7 mouse cellular contexts compared by ENCODE assay signal in genomic region chr8:106932376-106933065, GRCm38 (mm10). TPM values are rescaled to one million over a fixed set of nuclear protein-coding genes. Genes with fewer than 3 reads are reported as not detected.
A peak's percentile ranks its signal among the peaks of the same experiment; 100 is the strongest.
DNase-seq lines count a peak whose midpoint lies in the region; ATAC-seq lines count a peak whose summit lies in the region.

No protein-coding gene starts in this region.

- no peaks in the 10 kb centered on the region for H3K9me3 ChIP-seq in embryonic facial prominence, embryonic 14.5 days (ENCODE audit: control insufficient read depth, low read length)
- no peaks in the 10 kb centered on the region for H3K9me3 ChIP-seq in hindbrain, embryonic 12.5 days (replicated peaks)
- H3K9me3 ChIP-seq in limb, embryonic 13.5 days, result no peaks in the 10 kb centered on the region
- no peaks in the 10 kb centered on the region for H3K9me3 ChIP-seq in neural tube, embryonic 11.5 days (ENCODE audit: control insufficient read depth, low read length)

- 5% methylated on average over 22 of the region's 22 CpGs for WGBS in embryonic facial prominence, embryonic 14.5 days
- 15% methylated on average over 22 of the region's 22 CpGs for WGBS in hindbrain, embryonic 12.5 days
- 4% methylated on average over 22 of the region's 22 CpGs for WGBS in limb, embryonic 13.5 days
- WGBS in neural tube, embryonic 11.5 days, result 13% methylated on average over 22 of the region's 22 CpGs

- peak overlapping the region; percentile 63 for H3K27ac ChIP-seq in embryonic facial prominence, embryonic 14.5 days (replicated peaks; ENCODE audit: low read depth, low read length)
- H3K27ac ChIP-seq in hindbrain, embryonic 12.5 days, result no peak overlapping the region
- H3K27ac ChIP-seq in limb, embryonic 13.5 days, result peak overlapping the region; percentile 73; the same call in 1 of the 2 replicates
- no peak overlapping the region for H3K27ac ChIP-seq in neural tube, embryonic 11.5 days (ENCODE audit: low read depth, low read length)

- peak overlapping the region; percentile 59 for H3K4me2 ChIP-seq in embryonic facial prominence, embryonic 14.5 days (ENCODE audit: low read depth, low read length)
- peak overlapping the region; percentile 34 for H3K4me2 ChIP-seq in hindbrain, embryonic 12.5 days (replicated peaks)
- peak overlapping the region; percentile 63 for H3K4me2 ChIP-seq in limb, embryonic 13.5 days (replicated peaks)
- peak overlapping the region; percentile 27 for H3K4me2 ChIP-seq in neural tube, embryonic 11.5 days (ENCODE audit: low read depth)

- H3K36me3 ChIP-seq in embryonic facial prominence, embryonic 14.5 days (ENCODE audit: control insufficient read depth, insufficient read depth, low read length), result no peaks in the 10 kb centered on the region
- no peaks in the 10 kb centered on the region for H3K36me3 ChIP-seq in hindbrain, embryonic 12.5 days
- no peaks in the 10 kb centered on the region for H3K36me3 ChIP-seq in limb, embryonic 13.5 days
- no peaks in the 10 kb centered on the region for H3K36me3 ChIP-seq in neural tube, embryonic 11.5 days (ENCODE audit: control insufficient read depth, insufficient read depth, low read length)

- H3K9ac ChIP-seq in embryonic facial prominence, embryonic 14.5 days (ENCODE audit: low read depth, low read length), result peak overlapping the region; percentile 28
- no peak overlapping the region for H3K9ac ChIP-seq in hindbrain, embryonic 12.5 days
- H3K9ac ChIP-seq in limb, embryonic 13.5 days, result peak overlapping the region; percentile 48
- no peak overlapping the region for H3K9ac ChIP-seq in neural tube, embryonic 11.5 days (ENCODE audit: low read length)

- peak overlapping the region; percentile 31 for H3K4me3 ChIP-seq in embryonic facial prominence, embryonic 14.5 days (ENCODE audit: low read depth, low read length)
- H3K4me3 ChIP-seq in hindbrain, embryonic 12.5 days, result no peak overlapping the region
- H3K4me3 ChIP-seq in limb, embryonic 13.5 days, result peak overlapping the region; percentile 27
- H3K4me3 ChIP-seq in neural tube, embryonic 11.5 days (ENCODE audit: low read depth, low read length), result no peak overlapping the region

- peak; percentile 4 to 7 for DNase-seq in thymus, postnatal 36 days
- no peak for DNase-seq in thymus, adult 18-20 months
- DNase-seq in embryonic facial prominence, embryonic 14.5 days (ENCODE audit: low spot score), result peak; percentile 89
- DNase-seq in neural tube, embryonic 11.5 days (ENCODE audit: low spot score), result peak; percentile 24
- DNase-seq in adrenal gland, adult 8-10 months, result no peak

- ATAC-seq in embryonic facial prominence, embryonic 14.5 days (ENCODE audit: low read depth), result peak; percentile 56; the same call in 1 of the 2 replicates
- ATAC-seq in hindbrain, embryonic 12.5 days (ENCODE audit: low FRiP score), result no peak
- peak; percentile 41 for ATAC-seq in limb, embryonic 13.5 days (ENCODE audit: low FRiP score, low read depth)
- ATAC-seq in neural tube, embryonic 11.5 days (ENCODE audit: insufficient read depth, low FRiP score, low TSS enrichment), result no peak

- H3K4me1 ChIP-seq in embryonic facial prominence, embryonic 14.5 days (ENCODE audit: control insufficient read depth, insufficient read depth, low read length), result peaks cover 32% of the 10 kb centered on the region
- peaks cover 16% of the 10 kb centered on the region for H3K4me1 ChIP-seq in hindbrain, embryonic 12.5 days
- H3K4me1 ChIP-seq in limb, embryonic 13.5 days, result peaks cover 48% of the 10 kb centered on the region
- peaks cover 6% of the 10 kb centered on the region for H3K4me1 ChIP-seq in neural tube, embryonic 11.5 days (ENCODE audit: control insufficient read depth, insufficient read depth, low read length)

- H3K27me3 ChIP-seq in embryonic facial prominence, embryonic 14.5 days (replicated peaks; ENCODE audit: control insufficient read depth, insufficient read depth, low read length), result no peaks in the 10 kb centered on the region
- peaks cover 12% of the 10 kb centered on the region for H3K27me3 ChIP-seq in hindbrain, embryonic 12.5 days
- H3K27me3 ChIP-seq in limb, embryonic 13.5 days, result no peaks in the 10 kb centered on the region
- H3K27me3 ChIP-seq in neural tube, embryonic 11.5 days (ENCODE audit: control insufficient read depth, insufficient read depth, low read length), result 0 out of 2 replicates have a peak, but pooled peaks cover 3% of the 10 kb centered on the region

RNA-seq across cellular contexts. Expression of gene Sntb2, which starts 3.0 kb away (rescaled TPM):
- polyA plus RNA-seq in embryonic facial prominence, embryonic 14.5 days (2014; fragmentation: Nextera tagmentation; extraction: Ambion mirVana), result 16.3 and 18.5 TPM in 2 replicates
- polyA plus RNA-seq in hindbrain, embryonic 12.5 days (2016; fragmentation: Nextera tagmentation; extraction: Ambion mirVana), result 11.5 and 11.9 TPM in 2 replicates
- polyA plus RNA-seq in limb, embryonic 13.5 days (2015; fragmentation: Nextera tagmentation; extraction: Ambion mirVana), result 16.4 and 17.7 TPM in 2 replicates
- polyA plus RNA-seq in neural tube, embryonic 11.5 days (2014; fragmentation: Nextera tagmentation; extraction: Ambion mirVana), result 6.3 and 7.7 TPM in 2 replicates
- 10 to 100 TPM; 36.2 to 42.9 (median 38.8) TPM for total RNA-seq in adrenal gland, adult 8-10 months (2022)

RNA-seq across cellular contexts. Expression of gene Utp4, which starts 39.1 kb away (rescaled TPM):
- polyA plus RNA-seq in embryonic facial prominence, embryonic 14.5 days (2014; fragmentation: Nextera tagmentation; extraction: Ambion mirVana), result 60.4 and 65.0 TPM in 2 replicates
- 49.0 TPM in 2 replicates for polyA plus RNA-seq in hindbrain, embryonic 12.5 days (2016; fragmentation: Nextera tagmentation; extraction: Ambion mirVana)
- 68.4 and 69.9 TPM in 2 replicates for polyA plus RNA-seq in limb, embryonic 13.5 days (2015; fragmentation: Nextera tagmentation; extraction: Ambion mirVana)
- polyA plus RNA-seq in neural tube, embryonic 11.5 days (2014; fragmentation: Nextera tagmentation; extraction: Ambion mirVana), result 71.7 and 80.0 TPM in 2 replicates
- 10 to 100 TPM; 38.8 to 43.1 (median 42.6) TPM for total RNA-seq in adrenal gland, adult 8-10 months (2022)

Comparison
In these comparisons a context has a peak if more than half of its experiments do, and no peak if none do; other contexts are left out.
1. DNase-seq: peak in thymus, postnatal 36 days (2 of 2), embryonic facial prominence, embryonic 14.5 days (single experiment) and neural tube, embryonic 11.5 days (single experiment); none in thymus, adult 18-20 months (0 of 2) and adrenal gland, adult 8-10 months (single experiment).
2. ATAC-seq: peak in embryonic facial prominence, embryonic 14.5 days (single experiment) and limb, embryonic 13.5 days (single experiment); none in hindbrain, embryonic 12.5 days (single experiment) and neural tube, embryonic 11.5 days (single experiment).
3. H3K27ac ChIP-seq: peak in embryonic facial prominence, embryonic 14.5 days (single experiment) and limb, embryonic 13.5 days (single experiment); none in hindbrain, embryonic 12.5 days (single experiment) and neural tube, embryonic 11.5 days (single experiment).
4. H3K4me3 ChIP-seq: peak in embryonic facial prominence, embryonic 14.5 days (single experiment) and limb, embryonic 13.5 days (single experiment); none in hindbrain, embryonic 12.5 days (single experiment) and neural tube, embryonic 11.5 days (single experiment).
5. H3K9ac ChIP-seq: peak in embryonic facial prominence, embryonic 14.5 days (single experiment) and limb, embryonic 13.5 days (single experiment); none in hindbrain, embryonic 12.5 days (single experiment) and neural tube, embryonic 11.5 days (single experiment).
6. Peak in every context shown above with its lines, with median percentiles within 50 percentile points of each other: H3K4me2 ChIP-seq.